Mouse (Mus musculus) cerebellum, adult 8-10 months (tissue): Measurements from ENCODE around the gene Fat2.

Experiments
- DNase-seq: peaks from one replicate; pipeline ENCODE4 v3.0.0; 2022

Gene Fat2

DNA sequence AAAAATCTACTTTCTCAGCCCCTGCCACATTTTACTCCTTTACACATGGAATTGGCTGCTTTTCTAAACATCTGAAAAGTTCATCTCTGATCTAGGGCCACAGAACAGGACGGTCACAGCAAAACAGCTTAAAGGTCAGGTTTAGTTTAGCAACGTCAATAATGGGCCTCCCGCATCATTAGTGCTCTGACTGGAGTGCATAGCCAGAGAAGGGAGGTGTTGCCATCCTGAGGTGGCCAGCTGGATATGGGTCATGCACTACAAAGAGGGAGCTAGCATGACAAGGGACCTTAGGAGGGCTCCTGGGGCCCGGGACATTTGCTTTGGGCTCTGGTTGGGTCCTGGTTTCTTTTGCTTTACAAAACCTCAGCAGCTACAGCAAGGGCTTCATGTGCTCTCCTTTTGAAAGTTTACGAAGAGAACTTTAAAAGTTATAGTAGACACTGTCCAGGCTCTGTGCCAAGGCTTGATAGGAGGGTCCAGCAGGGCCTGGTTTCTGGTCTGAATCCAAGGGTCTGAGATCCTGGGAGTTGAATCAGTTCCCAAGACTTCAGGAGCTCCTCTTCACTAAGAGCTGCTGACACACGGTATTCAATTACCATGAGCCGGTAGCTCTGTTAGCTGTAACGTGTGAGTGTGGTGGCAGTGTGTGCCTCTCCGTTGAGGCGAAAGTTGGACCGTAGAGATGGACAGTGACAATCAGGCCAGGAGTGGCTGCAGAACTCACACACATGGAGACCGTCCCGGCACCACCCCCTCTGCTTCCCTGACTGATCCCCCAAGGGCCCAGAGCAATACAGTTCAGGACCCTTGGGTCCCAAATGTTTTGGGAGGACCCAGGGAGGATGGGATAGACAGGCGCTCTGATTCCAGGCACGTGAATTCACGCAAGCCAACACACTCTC lies 6.2 kb downstream of the Fat2 start:
- no peak for DNase-seq

- DNase-seq = peak; percentile 73
Measured at GRCm38 (mm10) chr11:55327558-55328409, 8.6 kb downstream of the Fat2 start.

DNA sequence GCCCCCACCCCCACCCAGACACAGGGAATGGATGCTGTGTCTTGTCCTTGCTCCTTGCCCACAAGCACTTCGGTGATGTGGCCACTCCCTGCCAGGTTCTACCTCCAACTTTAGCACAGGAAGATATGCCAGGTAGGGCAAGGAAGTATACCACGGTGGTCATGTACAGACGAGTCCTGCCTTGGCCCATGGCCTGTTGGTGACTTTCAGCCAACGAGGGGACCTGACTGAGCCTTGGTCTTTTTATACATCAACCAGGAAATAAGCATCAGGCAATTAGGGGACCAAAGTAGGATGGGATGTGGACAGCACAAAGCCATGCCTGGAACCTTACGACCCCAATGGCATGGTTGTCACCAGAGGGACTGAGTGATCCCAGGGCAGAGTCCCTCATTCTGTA lies 9.3 kb downstream of the Fat2 start:
- DNase-seq = no peak

DNA sequence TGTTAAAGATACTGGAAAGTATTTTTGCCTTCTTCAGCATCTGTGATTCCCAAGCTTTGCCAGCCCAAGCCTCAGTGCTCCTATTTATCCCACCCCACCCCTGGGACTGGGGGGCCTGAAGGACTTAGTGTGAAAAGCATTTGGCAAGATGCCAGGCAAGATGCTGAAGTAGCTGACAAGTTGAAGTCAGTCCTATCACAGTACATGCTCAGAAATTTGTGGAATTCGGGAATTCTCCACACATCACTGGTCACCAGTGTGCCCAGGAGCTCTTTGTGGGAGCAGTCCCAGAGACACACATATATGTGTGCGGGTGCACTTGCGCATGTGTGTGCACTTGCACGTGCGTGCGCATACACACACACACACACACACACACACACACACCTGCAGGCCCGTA lies 10.2 kb downstream of the Fat2 start:
- DNase-seq = no peak

DNA sequence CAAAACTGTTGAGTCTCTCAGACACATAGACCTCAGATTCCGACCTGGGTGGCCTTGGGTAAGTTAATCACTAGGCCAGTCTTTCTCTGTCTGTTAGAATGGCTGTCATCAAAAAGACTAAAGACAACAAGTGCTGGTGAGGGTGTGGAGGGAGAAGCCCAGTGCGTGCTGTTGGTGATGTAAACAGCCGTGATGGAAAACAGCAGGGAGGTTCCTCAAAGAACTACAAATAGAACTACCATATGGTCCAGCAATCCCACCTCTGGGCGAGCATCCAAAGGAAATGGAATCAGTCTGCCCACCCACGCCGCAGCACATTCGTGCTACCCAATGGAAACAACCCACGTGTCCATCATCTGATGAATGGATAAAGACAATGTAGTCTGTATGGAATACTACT lies 12.5 kb downstream of the Fat2 start:
- peak; percentile 91 for DNase-seq

- DNase-seq = no peak
Measured at GRCm38 (mm10) chr11:55320990-55321389, 15.4 kb downstream of the Fat2 start.

DNA sequence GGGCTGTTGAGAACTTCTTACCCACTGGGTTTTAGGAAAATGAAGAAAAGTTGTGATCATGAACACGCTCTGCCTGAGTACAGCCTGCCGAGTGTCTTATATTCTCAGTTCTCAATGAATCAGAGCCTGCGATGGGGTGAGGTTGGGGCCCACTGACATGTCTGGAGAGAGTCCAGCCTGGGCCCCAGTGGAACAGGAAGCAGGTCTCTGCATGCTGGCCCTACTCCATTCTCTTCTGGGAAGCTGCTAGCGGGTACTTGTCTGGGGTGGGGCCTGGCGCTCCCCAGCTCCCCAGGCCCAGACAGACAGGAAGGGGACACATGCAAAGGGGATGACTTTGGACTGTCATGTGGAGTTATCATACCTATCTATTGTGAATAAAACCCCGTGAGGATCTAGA lies 20.4 kb downstream of the Fat2 start:
- no peak for DNase-seq

- no peak for DNase-seq
Measured at GRCm38 (mm10) chr11:55314704-55315047, 21.7 kb downstream of the Fat2 start.

GRCm38 (mm10) chr11:55313768-55314703 lies 22.3 kb downstream of the Fat2 start:
- no peak for DNase-seq

DNA sequence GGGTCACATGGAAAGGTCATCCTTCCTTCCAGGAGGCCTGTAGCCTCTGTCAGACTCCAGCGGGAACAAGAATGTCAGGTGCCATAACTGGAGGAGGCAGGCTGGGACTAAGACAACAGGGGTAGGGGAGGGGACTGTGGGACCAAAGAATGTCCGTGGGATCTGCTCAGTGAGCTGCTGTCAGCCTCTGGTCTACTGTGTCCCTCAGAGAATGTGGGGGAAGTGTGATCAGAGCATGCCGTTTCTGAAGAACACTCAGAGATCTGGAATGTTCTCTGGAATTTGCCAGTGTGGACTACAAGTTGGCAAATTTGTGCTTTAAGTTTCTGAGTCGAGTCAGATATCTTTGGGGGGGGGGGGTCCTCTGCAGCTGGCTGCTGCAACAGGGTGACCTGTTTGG lies 34.0 kb downstream of the Fat2 start:
- no peak for DNase-seq

- no peak for DNase-seq
Measured at GRCm38 (mm10) chr11:55293179-55293578, 43.2 kb downstream of the Fat2 start.

GRCm38 (mm10) chr11:55291901-55292300 lies 44.5 kb downstream of the Fat2 start:
- DNase-seq = no peak

DNA sequence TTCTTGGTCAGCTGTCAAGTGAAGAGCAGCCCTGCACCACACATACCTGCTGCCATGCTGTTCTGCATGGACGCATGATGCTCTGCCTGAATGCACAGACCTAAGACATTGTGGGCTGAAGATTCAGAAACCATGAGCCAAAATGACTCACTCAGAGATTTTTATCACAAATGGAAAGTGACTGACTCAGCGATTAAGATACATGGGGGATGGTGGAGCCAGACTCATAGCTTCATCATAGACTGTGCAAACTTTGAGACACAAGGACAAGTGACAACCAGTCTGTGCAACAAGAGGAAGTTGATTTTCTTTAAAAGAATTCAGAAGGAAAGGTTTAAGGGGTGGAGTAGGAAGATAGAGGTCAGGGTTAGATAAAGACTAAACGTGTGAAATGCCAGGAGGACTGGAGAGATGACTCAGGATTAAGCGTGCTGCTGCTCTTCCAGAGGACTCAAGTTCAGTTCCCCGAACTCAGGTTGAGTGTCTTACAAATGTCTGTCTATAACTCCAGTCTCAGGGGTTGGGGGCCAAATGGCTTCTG lies 46.4 kb downstream of the Fat2 start:
- DNase-seq = no peak

DNA sequence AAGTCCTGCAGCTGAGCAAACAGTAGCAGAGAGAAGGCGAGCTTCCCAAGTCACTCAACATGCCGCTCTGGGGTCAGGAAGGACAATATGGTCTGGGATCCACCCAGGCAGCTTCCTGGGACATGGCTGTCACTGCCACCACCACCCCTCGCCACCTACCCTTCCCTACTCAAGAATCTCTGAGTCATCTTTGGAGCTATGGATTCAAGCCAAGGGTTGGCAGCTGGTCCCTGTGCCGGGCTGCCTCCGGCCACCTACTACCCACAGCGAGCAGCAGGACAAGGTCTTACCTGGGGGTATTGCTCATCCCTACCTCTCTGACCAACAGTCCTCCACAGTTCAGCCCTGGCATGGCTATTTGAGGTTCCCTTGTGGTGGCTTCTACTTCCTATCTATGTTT lies 61.6 kb downstream of the Fat2 start:
- peak; percentile 91 for DNase-seq

GRCm38 (mm10) chr11:55268580-55268979 lies 67.8 kb downstream of the Fat2 start:
- no peak for DNase-seq

GRCm38 (mm10) chr11:55265647-55266046 lies 70.7 kb downstream of the Fat2 start:
- DNase-seq = no peak

GRCm38 (mm10) chr11:55264318-55264717 lies 72.0 kb downstream of the Fat2 start:
- DNase-seq = no peak

DNA sequence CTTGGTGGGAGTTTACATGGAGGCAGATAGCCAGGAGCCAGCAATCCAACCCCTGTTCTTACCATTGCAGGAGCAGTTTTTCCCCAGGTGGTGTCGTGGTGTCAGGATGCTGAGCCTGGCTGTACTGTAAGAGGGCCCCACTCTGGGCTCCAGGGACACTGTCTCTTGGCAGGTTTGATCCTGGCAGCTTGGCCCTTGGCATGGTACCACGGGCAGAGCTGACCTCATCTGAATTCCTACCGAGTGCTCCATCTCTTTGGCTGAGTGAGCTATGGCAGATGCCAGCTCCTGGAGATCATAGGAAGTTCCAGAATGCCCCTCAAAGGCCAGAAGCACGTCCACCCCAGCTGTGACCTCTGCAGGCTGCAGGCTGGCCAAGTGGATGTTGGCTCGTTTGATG lies 74.4 kb downstream of the Fat2 start:
- peak; percentile 96 for DNase-seq

- no peak for DNase-seq
Measured at GRCm38 (mm10) chr11:55261105-55261504, 75.3 kb downstream of the Fat2 start.

DNA sequence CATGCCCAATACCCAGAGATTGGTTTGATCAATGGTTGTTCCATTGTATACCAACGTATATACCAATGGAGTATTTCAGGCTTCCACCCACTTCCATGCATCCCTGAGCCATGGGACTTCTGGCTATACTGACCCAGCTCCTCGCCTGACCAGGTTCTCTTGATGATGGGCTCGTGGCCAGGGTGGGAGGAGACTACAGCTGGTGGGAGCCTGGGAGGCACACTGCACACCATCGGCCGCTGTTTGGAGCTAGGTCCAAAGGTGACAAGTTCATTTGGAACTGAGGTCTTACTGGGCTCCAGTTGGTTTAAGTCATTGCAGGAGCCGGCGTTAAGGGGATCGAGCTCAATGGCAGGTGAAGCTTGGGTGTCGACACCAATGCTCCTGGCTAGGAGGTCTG lies 83.0 kb downstream of the Fat2 start:
- no peak for DNase-seq

DNA sequence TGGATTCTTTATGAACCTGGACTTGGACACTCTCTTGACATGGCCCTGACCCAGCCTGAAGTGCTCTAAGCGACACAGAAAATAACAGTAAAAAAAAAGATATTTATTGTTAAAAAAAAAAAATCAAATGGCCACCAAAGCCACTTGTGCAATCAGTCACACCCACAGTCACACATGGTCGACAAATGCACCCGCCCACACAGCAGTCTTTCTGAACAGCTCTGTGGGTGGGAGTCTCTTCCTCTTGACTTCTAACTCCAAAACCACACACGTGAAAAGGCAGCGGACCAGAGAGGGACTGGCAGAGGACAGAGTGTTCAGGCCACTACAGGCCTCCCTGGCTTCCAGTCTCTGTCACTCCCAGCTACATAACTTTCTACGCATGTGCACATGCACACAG lies 85.8 kb downstream of the Fat2 start:
- DNase-seq = no peak

GRCm38 (mm10) chr11:55240556-55240955 lies 95.8 kb downstream of the Fat2 start:
- DNase-seq = peak; percentile 78

DNA sequence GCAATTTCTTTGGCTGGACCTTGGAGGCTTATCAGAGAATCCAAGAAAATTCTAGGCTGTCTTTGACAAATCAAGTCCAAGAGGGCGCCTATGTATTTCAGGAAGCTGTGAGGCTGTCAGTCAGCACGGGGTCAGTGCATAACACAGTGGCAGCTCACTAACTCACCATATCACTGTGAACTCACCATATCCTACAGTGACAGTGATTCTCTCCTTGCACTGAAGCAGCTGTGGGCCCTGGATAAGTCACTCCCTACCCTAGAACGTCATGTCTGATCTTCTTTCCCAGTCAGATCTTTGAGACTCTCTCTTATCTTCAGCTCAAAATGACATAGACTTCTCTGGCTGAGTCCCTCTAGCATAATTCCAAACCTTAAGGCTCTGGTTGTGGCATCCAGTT lies 96.9 kb downstream of the Fat2 start:
- no peak for DNase-seq
